Mouse (Mus musculus): Measurements from ENCODE around the gene Syce2. TPM values are rescaled to one million over a fixed set of nuclear protein-coding genes. Genes with fewer than 3 reads are reported as not detected.
"Not testable (repeated sequence)": the region's sequence is repeated elsewhere in the genome, so short reads cannot be mapped to it uniquely, and the experiment has no call there.

Gene Syce2
- total RNA-seq, 2 experiments from 2014 or later = 16.5 to 18.0 TPM

- peak; percentile 69 for DNase-seq (ENCODE audit: extremely low spot score in 1 of 2, low spot score in 1 of 2)
These were observed 21.8 kb downstream of the Syce2 start, which contains the start of gene Gcdh for GRCm38 (mm10) chr8:84893709-84894134. Gcdh (minus strand) TSS chr8:84893921.

DNA sequence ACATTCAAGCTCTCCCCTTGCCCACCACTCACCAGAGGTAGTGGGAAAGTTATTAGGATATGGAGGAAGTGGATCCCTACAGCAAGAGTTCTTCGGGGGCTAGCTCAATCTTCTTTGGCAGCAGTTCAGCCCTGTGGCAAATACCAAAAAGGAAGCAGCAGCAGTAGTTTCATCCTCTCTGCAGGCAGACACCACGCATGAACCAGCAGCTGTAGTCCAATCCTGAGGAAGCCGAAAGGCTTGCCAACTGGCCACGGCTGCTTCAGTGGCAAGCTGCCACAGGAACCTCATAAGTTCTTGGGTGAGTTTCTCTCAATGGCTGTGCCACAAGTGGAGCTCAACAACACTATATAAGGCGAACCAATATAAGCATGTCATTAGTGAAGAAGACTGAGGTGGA lies 24.1 kb downstream of the Syce2 start:
- DNase-seq (ENCODE audit: extremely low spot score in 1 of 2, low spot score in 1 of 2) = no peak

DNA sequence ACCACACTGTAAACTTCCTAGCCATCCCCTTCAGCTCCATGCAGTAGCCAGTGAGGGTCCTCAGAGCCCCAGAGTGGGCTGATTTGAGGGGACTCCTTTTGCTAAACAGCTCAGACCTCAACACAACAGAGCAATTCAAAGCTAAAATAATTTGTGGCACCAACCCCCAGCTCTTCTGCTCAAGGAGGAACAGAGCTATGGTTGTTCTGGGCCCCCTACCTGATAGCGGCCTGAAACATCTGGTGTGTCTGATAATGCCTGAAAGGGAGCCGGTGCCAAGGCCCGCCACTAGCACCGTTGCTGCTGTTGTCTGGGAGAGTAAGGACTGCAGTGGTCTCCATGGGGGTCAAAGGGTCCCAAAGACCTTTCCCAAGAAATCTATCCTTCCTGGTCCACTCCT lies 29.2 kb downstream of the Syce2 start:
- no peak for DNase-seq (ENCODE audit: extremely low spot score in 1 of 2, low spot score in 1 of 2)

- DNase-seq (ENCODE audit: extremely low spot score in 1 of 2, low spot score in 1 of 2) = no peak
These were observed 29.8 kb downstream of the Syce2 start, which contains the start of gene Klf1 for GRCm38 (mm10) chr8:84901752-84902151. Klf1 (plus strand) TSS chr8:84901928.

GRCm38 (mm10) chr8:84902367-84902919 lies 30.5 kb downstream of the Syce2 start:
- no peak for DNase-seq (ENCODE audit: extremely low spot score in 1 of 2, low spot score in 1 of 2)

DNA sequence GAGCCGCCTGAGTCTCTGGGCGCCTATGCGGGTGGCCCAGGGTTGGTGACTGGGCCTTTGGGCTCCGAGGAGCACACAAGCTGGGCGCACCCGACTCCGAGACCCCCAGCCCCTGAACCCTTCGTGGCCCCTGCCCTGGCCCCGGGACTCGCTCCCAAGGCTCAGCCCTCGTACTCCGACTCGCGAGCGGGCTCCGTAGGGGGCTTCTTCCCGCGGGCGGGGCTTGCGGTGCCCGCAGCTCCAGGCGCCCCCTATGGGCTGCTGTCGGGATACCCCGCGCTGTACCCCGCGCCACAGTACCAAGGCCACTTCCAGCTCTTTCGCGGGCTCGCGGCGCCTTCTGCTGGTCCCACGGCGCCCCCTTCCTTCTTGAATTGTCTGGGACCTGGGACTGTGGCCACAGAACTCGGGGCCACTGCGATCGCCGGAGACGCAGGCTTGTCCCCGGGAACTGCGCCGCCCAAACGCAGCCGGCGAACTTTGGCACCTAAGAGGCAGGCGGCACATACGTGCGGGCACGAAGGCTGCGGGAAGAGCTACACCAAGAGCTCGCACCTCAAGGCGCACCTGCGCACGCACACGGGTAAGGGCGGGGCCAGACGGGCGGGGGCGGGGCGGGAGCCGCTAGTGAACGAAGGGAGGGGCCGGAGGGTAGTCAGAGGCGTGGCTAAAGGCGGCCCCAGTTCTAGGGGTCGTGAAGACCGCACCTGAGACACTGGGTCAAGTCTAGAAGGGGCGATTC lies 31.2 kb downstream of the Syce2 start:
- DNase-seq (ENCODE audit: extremely low spot score in 1 of 2, low spot score in 1 of 2) = peak; percentile 92 to 95

DNA sequence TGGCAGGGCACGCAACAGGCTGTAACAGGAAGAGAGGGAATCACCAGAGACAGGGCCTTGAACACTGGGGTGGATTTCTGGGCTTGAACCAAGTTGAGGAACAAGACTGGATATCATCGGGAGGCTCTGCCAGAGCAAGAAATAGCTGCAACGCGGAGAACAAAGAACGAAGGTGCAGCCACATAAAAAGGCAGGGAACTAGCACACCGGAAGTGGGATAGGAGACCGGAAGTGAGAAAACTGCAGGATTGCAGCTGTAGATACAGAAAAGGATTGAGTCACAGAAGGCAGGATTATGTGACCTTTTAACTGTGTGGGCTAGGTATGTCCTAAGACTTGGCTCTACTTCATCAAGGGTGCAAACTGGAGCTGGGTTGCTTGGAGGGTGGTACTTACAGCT lies 32.4 kb downstream of the Syce2 start:
- DNase-seq (ENCODE audit: extremely low spot score in 1 of 2, low spot score in 1 of 2) = no peak

GRCm38 (mm10) chr8:84907037-84907436 lies 35.1 kb downstream of the Syce2 start:
- no peak for DNase-seq (ENCODE audit: extremely low spot score in 1 of 2, low spot score in 1 of 2)

DNA sequence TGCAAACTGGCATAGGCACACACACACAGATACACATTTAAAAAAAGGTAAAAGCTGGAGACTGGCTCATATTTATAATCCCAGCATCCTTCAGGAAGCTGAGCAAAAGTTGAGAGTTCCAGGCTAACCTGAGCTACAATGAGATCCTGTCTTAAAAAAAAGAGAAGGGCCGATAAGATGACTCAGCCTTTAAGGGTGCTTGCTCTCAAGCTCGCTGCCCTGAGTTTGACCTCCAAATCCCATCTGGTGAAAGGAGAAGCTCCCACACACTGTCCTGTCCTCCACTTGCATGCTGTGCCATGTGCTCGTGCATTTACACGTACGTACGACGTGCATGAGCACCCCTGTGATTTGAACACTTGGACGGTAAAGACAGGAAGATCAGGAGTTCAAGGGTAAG lies 35.6 kb downstream of the Syce2 start:
- no peak for DNase-seq (ENCODE audit: extremely low spot score in 1 of 2, low spot score in 1 of 2)

- DNase-seq (ENCODE audit: extremely low spot score in 1 of 2, low spot score in 1 of 2) = not testable (repeated sequence)
These were observed 36.1 kb downstream of the Syce2 start for GRCm38 (mm10) chr8:84907979-84908378.

GRCm38 (mm10) chr8:84908421-84909161 lies 36.7 kb downstream of the Syce2 start, which contains the start of gene Dnase2a:
Dnase2a (plus strand) TSS chr8:84908560.
- peak in 1 of 2 experiments; percentile 61 for DNase-seq (ENCODE audit: extremely low spot score in 1 of 2, low spot score in 1 of 2)

DNA sequence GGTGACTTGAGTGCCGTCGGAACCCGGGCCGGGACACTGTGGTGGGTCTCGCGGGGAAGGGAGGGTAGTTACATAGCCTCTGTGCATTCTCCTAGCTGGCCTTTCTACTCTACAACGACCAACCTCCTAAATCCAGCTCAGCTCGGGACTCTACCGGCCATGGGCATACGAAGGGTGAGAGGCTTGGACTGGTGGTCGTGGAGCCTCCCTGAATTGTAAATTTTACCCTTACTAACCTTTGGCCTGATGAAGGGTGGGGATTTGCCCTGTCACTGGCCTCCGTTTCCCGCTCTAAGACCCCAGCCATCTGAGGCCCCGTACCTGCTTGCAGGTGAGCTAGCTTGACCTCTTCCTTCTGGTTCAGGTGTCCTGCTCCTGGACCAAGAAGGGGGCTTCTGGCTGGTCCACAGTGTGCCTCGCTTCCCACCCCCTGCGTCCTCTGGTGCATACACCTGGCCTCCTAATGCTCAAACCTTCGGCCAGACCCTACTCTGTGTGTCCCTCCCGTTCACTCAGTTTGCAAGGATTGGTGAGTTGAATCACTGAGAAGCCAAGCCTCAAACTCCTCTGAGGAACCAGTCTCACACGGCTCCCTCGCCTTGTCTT lies 37.4 kb downstream of the Syce2 start:
- no peak for DNase-seq (ENCODE audit: extremely low spot score in 1 of 2, low spot score in 1 of 2)

- DNase-seq (ENCODE audit: extremely low spot score in 1 of 2, low spot score in 1 of 2) = no peak
These were observed 38.0 kb downstream of the Syce2 start for GRCm38 (mm10) chr8:84909949-84910348.

DNA sequence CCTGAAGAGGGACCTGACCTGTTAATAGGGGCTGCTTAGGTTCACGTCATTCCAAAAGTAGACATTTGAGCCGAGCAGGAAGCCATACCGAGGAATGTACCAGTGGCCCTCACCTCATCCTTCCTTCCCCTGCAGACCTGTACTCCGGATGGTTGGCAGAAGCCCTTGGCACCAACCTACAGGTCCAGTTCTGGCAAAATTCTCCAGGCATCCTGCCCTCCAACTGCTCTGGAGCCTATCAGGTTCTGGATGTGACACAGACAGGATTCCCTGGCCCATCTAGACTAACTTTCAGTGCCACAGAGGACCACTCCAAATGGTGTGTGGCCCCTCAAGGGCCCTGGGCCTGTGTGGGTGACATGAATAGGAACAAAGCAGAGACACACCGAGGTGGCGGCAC lies 38.6 kb downstream of the Syce2 start:
- DNase-seq (ENCODE audit: extremely low spot score in 1 of 2, low spot score in 1 of 2) = no peak

- DNase-seq (ENCODE audit: extremely low spot score in 1 of 2, low spot score in 1 of 2) = no peak
These were observed 39.9 kb downstream of the Syce2 start for GRCm38 (mm10) chr8:84911854-84912253.

- DNase-seq (ENCODE audit: extremely low spot score in 1 of 2, low spot score in 1 of 2) = no peak
These were observed 40.5 kb downstream of the Syce2 start for GRCm38 (mm10) chr8:84912391-84912790.

DNA sequence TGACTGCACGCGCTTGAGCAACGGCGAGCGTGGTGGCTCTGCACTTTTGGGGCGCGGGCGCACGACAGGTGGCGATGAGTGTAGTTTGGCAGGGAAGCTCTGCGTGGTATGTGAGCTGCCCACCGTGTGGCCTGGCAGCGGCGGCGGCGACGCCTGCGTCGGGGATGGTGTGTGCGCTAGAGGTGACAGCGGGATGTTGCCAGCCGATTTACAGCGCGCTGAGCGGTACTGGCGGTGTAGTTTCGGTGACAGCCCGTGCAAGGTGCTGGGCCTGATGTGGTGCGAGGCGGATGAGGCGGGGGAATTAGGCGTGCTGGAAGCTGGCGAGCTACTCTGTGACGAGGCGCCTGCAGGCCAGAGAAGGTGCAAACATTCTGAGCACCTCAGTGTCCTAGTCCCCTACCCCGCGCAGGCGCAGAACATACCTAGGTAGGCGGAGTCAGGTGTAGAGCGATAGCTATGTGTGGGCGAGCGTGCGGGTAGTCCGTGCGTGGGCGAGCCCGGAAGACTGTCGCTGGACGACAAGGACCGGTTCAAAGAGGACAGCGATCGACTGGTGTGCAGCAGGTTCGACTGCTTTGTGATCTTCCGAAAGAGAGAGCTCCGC lies 41.1 kb downstream of the Syce2 start:
- no peak for DNase-seq (ENCODE audit: extremely low spot score in 1 of 2, low spot score in 1 of 2)

- no peak for DNase-seq (ENCODE audit: extremely low spot score in 1 of 2, low spot score in 1 of 2)
These were observed 41.6 kb downstream of the Syce2 start for GRCm38 (mm10) chr8:84913502-84913900.

GRCm38 (mm10) chr8:84913960-84914359 lies 42.0 kb downstream of the Syce2 start:
- no peak for DNase-seq (ENCODE audit: extremely low spot score in 1 of 2, low spot score in 1 of 2)

- DNase-seq (ENCODE audit: extremely low spot score in 1 of 2, low spot score in 1 of 2) = no peak
These were observed 43.4 kb downstream of the Syce2 start for GRCm38 (mm10) chr8:84915269-84915668.

Measured in layer of hippocampus, postnatal 25 days (tissue).